ENCODE assay signal across 11 mouse cellular contexts in the genomic region with DNA sequence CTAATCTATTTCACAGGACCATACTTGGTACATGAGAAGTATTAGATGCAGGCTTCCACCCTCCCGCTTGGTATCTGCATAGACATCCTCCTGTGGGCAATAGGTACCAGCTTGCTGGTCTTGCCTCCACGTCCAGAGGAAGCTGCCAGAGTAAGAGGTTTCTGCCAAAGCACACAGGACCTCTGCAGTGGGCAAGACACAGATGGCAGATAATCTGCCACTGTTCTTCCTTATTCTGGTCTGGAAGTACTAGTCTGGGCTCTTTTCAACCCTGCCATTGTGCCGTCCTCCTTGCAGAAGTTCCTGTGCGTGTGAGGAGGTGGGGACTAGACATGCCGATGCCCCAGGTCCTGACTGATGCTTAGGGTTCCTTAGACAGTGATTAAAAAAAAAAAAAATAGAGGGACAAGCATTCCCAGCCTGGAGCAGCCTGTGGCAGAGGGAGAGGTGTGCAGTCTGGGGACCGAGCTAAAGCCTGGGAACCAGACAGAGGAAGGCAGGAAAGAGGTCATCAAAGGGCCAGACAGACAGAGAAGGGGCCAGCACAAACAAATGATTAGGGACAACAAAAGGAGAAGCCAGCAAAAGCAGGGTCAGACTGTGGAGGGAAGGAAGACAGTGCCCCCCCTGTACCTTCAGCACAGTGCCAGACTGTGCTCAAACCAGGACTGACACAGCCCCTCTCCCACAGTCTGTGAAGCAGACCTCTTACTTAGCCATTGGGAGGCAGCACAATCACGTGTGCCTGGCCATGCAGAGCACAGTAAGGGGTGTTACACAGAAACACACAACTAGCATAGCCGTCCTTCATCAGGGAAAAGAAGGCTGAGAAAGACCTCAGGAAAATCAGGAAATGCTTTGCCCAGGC. TPM values are rescaled to one million over a fixed set of nuclear protein-coding genes. Genes with fewer than 3 reads are reported as not detected.
A peak's percentile ranks its signal among the peaks of the same experiment; 100 is the strongest.
DNase-seq lines count a peak whose midpoint lies in the region; ATAC-seq lines count a peak whose summit lies in the region.
"Had no signal": no experiment of that assay in that cellular context is flagged by ENCODE, and none has a peak within 500 bp of the region (broad histone marks: within the 10 kb centered on the region; RNA-seq: fewer than 3 reads in every experiment).

No protein-coding gene starts in this region.

- no peak overlapping the region for H3K4me3 ChIP-seq in kidney, embryonic 14.5 days (ENCODE audit: low read length)
- no peak overlapping the region for H3K4me3 ChIP-seq in embryonic facial prominence, embryonic 14.5 days (ENCODE audit: low read depth, low read length)
- no peak overlapping the region for H3K4me3 ChIP-seq in hindbrain, embryonic 13.5 days
- H3K4me3 ChIP-seq in neural tube, embryonic 13.5 days, result no peak overlapping the region

- H3K4me2 ChIP-seq in kidney, embryonic 14.5 days (replicated peaks; ENCODE audit: low read depth, low read length), result no peak overlapping the region
- H3K4me2 ChIP-seq in embryonic facial prominence, embryonic 14.5 days (ENCODE audit: low read depth, low read length), result no peak overlapping the region
- no peak overlapping the region for H3K4me2 ChIP-seq in hindbrain, embryonic 13.5 days
- no peak overlapping the region for H3K4me2 ChIP-seq in neural tube, embryonic 13.5 days

- H3K9me3 ChIP-seq in kidney, embryonic 14.5 days (ENCODE audit: control insufficient read depth, low read length), result no peaks in the 10 kb centered on the region
- no peaks in the 10 kb centered on the region for H3K9me3 ChIP-seq in embryonic facial prominence, embryonic 14.5 days (ENCODE audit: control insufficient read depth, low read length)
- H3K9me3 ChIP-seq in hindbrain, embryonic 13.5 days, result no peaks in the 10 kb centered on the region
- H3K9me3 ChIP-seq in neural tube, embryonic 13.5 days, result no peaks in the 10 kb centered on the region
- H3K9me3 ChIP-seq: G1E had no signal

- no peak for DNase-seq in kidney, postnatal 10 days
- no peak for DNase-seq in embryonic facial prominence, embryonic 14.5 days (ENCODE audit: low spot score)
- no peak for DNase-seq in urinary bladder, postnatal 25 days (ENCODE audit: low spot score)
- DNase-seq: adrenal gland, postnatal 10 days; cerebellum, postnatal 25 days had no signal

- H3K4me1 ChIP-seq in kidney, embryonic 14.5 days (ENCODE audit: control insufficient read depth, insufficient read depth, low read length), result no peaks in the 10 kb centered on the region
- no peaks in the 10 kb centered on the region for H3K4me1 ChIP-seq in embryonic facial prominence, embryonic 14.5 days (ENCODE audit: control insufficient read depth, insufficient read depth, low read length)
- H3K4me1 ChIP-seq in hindbrain, embryonic 13.5 days (replicated peaks), result peaks cover 9% of the 10 kb centered on the region
- H3K4me1 ChIP-seq in neural tube, embryonic 13.5 days (replicated peaks), result peaks cover 14% of the 10 kb centered on the region

- H3K9ac ChIP-seq in kidney, embryonic 14.5 days (ENCODE audit: low read depth, low read length), result no peak overlapping the region
- H3K9ac ChIP-seq in embryonic facial prominence, embryonic 14.5 days (ENCODE audit: low read depth, low read length), result no peak overlapping the region
- peak overlapping the region; percentile 35; the same call in 1 of the 2 replicates for H3K9ac ChIP-seq in hindbrain, embryonic 13.5 days
- 0 out of 2 replicates have a peak overlapping the region, but pooled peaks have one; percentile 6 for H3K9ac ChIP-seq in neural tube, embryonic 13.5 days
- H3K9ac ChIP-seq: liver, embryonic 14.5 days had no signal

- peak; percentile 52; the same call in 1 of the 2 replicates for ATAC-seq in kidney, embryonic 14.5 days (ENCODE audit: low FRiP score, low TSS enrichment)
- ATAC-seq in embryonic facial prominence, embryonic 14.5 days (ENCODE audit: low read depth), result 0 out of 2 replicates have a peak, but pooled peaks have one; percentile 22
- ATAC-seq in hindbrain, embryonic 13.5 days (ENCODE audit: low FRiP score), result peak; percentile 79
- peak; percentile 84 for ATAC-seq in neural tube, embryonic 13.5 days (ENCODE audit: low read depth)
- no peak for ATAC-seq in inflammation-experienced regulatory T-cells, adult 6 months

- WGBS in kidney, embryonic 14.5 days, result 47% methylated on average over 8 of the region's 8 CpGs
- WGBS in embryonic facial prominence, embryonic 14.5 days, result 56% methylated on average over 8 of the region's 8 CpGs
- WGBS in hindbrain, embryonic 13.5 days, result 37% methylated on average over 8 of the region's 8 CpGs
- WGBS in neural tube, embryonic 13.5 days, result 28% methylated on average over 8 of the region's 8 CpGs

- H3K27me3 ChIP-seq in kidney, embryonic 14.5 days (ENCODE audit: control insufficient read depth, insufficient read depth, low read length), result no peaks in the 10 kb centered on the region
- no peaks in the 10 kb centered on the region for H3K27me3 ChIP-seq in embryonic facial prominence, embryonic 14.5 days (replicated peaks; ENCODE audit: control insufficient read depth, insufficient read depth, low read length)
- no peaks in the 10 kb centered on the region for H3K27me3 ChIP-seq in hindbrain, embryonic 13.5 days
- no peaks in the 10 kb centered on the region for H3K27me3 ChIP-seq in neural tube, embryonic 13.5 days

- no peak overlapping the region for H3K27ac ChIP-seq in kidney, embryonic 14.5 days (ENCODE audit: low read depth, low read length)
- no peak overlapping the region for H3K27ac ChIP-seq in embryonic facial prominence, embryonic 14.5 days (replicated peaks; ENCODE audit: low read depth, low read length)
- peak overlapping the region; percentile 4; the same call in 1 of the 2 replicates for H3K27ac ChIP-seq in hindbrain, embryonic 13.5 days
- no peak overlapping the region for H3K27ac ChIP-seq in neural tube, embryonic 13.5 days (replicated peaks)
- H3K27ac ChIP-seq: liver, embryonic 14.5 days had no signal

- H3K36me3 ChIP-seq in kidney, embryonic 14.5 days (ENCODE audit: control insufficient read depth, insufficient read depth, low read length), result peaks cover 2% of the 10 kb centered on the region; the same call in 1 of the 2 replicates
- H3K36me3 ChIP-seq in embryonic facial prominence, embryonic 14.5 days (ENCODE audit: control insufficient read depth, insufficient read depth, low read length), result no peaks in the 10 kb centered on the region
- peaks cover 2% of the 10 kb centered on the region; the same call in 1 of the 2 replicates for H3K36me3 ChIP-seq in hindbrain, embryonic 13.5 days
- H3K36me3 ChIP-seq in neural tube, embryonic 13.5 days, result no peaks in the 10 kb centered on the region
- H3K36me3 ChIP-seq: G1E had no signal

RNA-seq across cellular contexts. Expression of a gene that starts 20.6 kb away (rescaled TPM):
- 22.6 and 33.4 TPM in 2 replicates for polyA plus RNA-seq in kidney, embryonic 14.5 days (2014; fragmentation: Nextera tagmentation; extraction: Ambion mirVana)
- polyA plus RNA-seq in embryonic facial prominence, embryonic 14.5 days (2014; fragmentation: Nextera tagmentation; extraction: Ambion mirVana), result 25.8 and 30.1 TPM in 2 replicates
- 38.0 and 44.1 TPM in 2 replicates for polyA plus RNA-seq in hindbrain, embryonic 13.5 days (2015; fragmentation: Nextera tagmentation; extraction: Ambion mirVana)
- polyA plus RNA-seq in neural tube, embryonic 13.5 days (2015; fragmentation: Nextera tagmentation; extraction: Ambion mirVana), result 33.4 and 39.2 TPM in 2 replicates
- polyA plus RNA-seq in inflammation-experienced regulatory T-cells, adult 6 months (2017; shearing (Covaris generic)), result 1 to 10 TPM; 9.3 to 9.7 (median 9.4) TPM

RNA-seq across cellular contexts. Expression of a gene that starts 41.3 kb away (rescaled TPM):
- 7.2 and 9.6 TPM in 2 replicates for polyA plus RNA-seq in kidney, embryonic 14.5 days (2014; fragmentation: Nextera tagmentation; extraction: Ambion mirVana)
- polyA plus RNA-seq in embryonic facial prominence, embryonic 14.5 days (2014; fragmentation: Nextera tagmentation; extraction: Ambion mirVana), result 6.2 and 7.5 TPM in 2 replicates
- 3.2 and 3.3 TPM in 2 replicates for polyA plus RNA-seq in hindbrain, embryonic 13.5 days (2015; fragmentation: Nextera tagmentation; extraction: Ambion mirVana)
- polyA plus RNA-seq in neural tube, embryonic 13.5 days (2015; fragmentation: Nextera tagmentation; extraction: Ambion mirVana), result 2.8 and 3.0 TPM in 2 replicates
- polyA plus RNA-seq in inflammation-experienced regulatory T-cells, adult 6 months (2017; shearing (Covaris generic)), result 10 to 100 TPM; 13.8 to 15.1 (median 14.3) TPM

Comparison
In these comparisons a context has a peak if more than half of its experiments do, and no peak if none do; other contexts are left out.
1. H3K9ac ChIP-seq: peak in hindbrain, embryonic 13.5 days (single experiment) and neural tube, embryonic 13.5 days (single experiment); none in kidney, embryonic 14.5 days (single experiment) and embryonic facial prominence, embryonic 14.5 days (single experiment).